Mouse (Mus musculus) brain, embryonic 14.5 days (tissue): ENCODE data around the gene Atp9a.

ENCODE experiments used
- CTCF ChIP-seq: fragments of 200-500 bp; IDR thresholded peaks from 2 replicates; pipeline ENCODE4 v1.5.1; 2012; ENCODE audit warnings: inconsistent platforms, mild to moderate bottlenecking, moderate library complexity, borderline replicate concordance; ENCODE audit not compliant: insufficient read depth, insufficient read length; ENCODE audit errors: extremely low read depth
- POLR2A ChIP-seq: fragments of 200-500 bp; IDR thresholded peaks from 2 replicates; pipeline ENCODE4 v1.6.1; 2012; ENCODE audit warnings: mild to moderate bottlenecking, inconsistent platforms, borderline replicate concordance; ENCODE audit not compliant: poor library complexity, insufficient read depth, insufficient read length, severe bottlenecking; ENCODE audit errors: extremely low read depth

DNA sequence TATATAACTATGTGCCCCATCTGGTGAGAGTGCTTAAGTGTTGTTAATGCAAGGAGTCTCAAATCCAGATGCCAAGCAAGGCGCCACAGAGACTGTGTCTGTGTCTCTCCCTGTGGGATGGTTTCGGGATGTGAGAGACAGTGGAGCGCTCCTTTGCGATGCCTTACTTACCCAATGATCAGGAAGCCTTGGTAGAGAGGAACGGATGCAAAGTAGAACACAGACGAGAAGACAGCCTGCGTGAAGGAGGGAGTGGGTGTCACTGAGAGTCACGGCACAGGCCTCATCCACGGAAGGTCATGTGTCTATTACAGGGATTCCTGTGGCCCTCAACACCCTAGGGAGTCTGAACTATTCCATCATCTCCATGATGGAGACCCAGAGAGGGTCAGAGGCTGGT, 101.7 kb downstream of the Atp9a start:
- no peak for TF ChIP-seq CTCF
- no peak for TF ChIP-seq POLR2A
